Mouse (Mus musculus) thymus, adult 2 months (tissue): ENCODE results near the gene Csf1.

ENCODE experiments used
- CTCF ChIP-seq: fragments of 200-500 bp; IDR thresholded peaks from 2 replicates; pipeline ENCODE4 v1.5.1; 2012; ENCODE audit warnings: mild to moderate bottlenecking, control low read depth, low read length, moderate library complexity, borderline replicate concordance; ENCODE audit not compliant: control insufficient read depth, poor library complexity, insufficient read depth; ENCODE audit errors: extremely low read depth
- POLR2A ChIP-seq: fragments of 200-500 bp; IDR thresholded peaks from 2 replicates; pipeline ENCODE4 v1.6.1; 2012; ENCODE audit warnings: mild to moderate bottlenecking, low read length, control low read depth, moderate library complexity; ENCODE audit not compliant: control insufficient read depth, poor library complexity, insufficient read depth; ENCODE audit errors: extremely low read depth

- TF ChIP-seq CTCF (no peak), POLR2A (no peak)
These were observed 9.4 kb upstream of the Csf1 start for GRCm38 (mm10) chr3:107769692-107770091.
